Mouse (Mus musculus): ENCODE data around the gene Cd53. TPM values are rescaled to one million over a fixed set of nuclear protein-coding genes. Genes with fewer than 3 reads are reported as not detected.

The Cd53 gene
- polyA plus RNA-seq, 1 experiment = 2.6 TPM

GRCm38 (mm10) chr3:106755898-106756297 is 34.1 kb downstream of the Cd53 start:
- TF ChIP-seq FLI1 (IDR thresholded peaks at IDR 0.05; ENCODE audit: low read length) = no peak
- no peak for TF ChIP-seq GATA1 (IDR thresholded peaks at IDR 0.05; ENCODE audit: borderline replicate concordance, low read length)
- Histone ChIP-seq H3K27me3 (replicated peaks) (no peaks in the 10 kb centered on the region), H3K9me3 (no peaks in the 10 kb centered on the region), H3K4me3 (replicated peaks) (no peak overlapping the region), H3K36me3 (replicated peaks; ENCODE audit: low read length) (no peaks in the 10 kb centered on the region), H3K4me1 (no peaks in the 10 kb centered on the region)

- H3K36me3 ChIP-seq (replicated peaks; ENCODE audit: low read length) = peaks cover 4% of the 10 kb centered on the region
- no peak for TF ChIP-seq GATA1 (IDR thresholded peaks at IDR 0.05; ENCODE audit: borderline replicate concordance, low read length)
- TF ChIP-seq FLI1 (IDR thresholded peaks at IDR 0.05; ENCODE audit: low read length) = no peak
- H3K9me3 ChIP-seq = peaks cover 12% of the 10 kb centered on the region
- H3K4me3 ChIP-seq (replicated peaks) = peak overlapping the region; percentile 97
- no peaks in the 10 kb centered on the region for H3K27me3 ChIP-seq (replicated peaks)
- H3K4me1 ChIP-seq = no peaks in the 10 kb centered on the region; the same call in 1 of the 2 replicates
These were observed 67.7 kb downstream of the Cd53 start for GRCm38 (mm10) chr3:106722028-106722945.

- Histone ChIP-seq H3K27me3 (replicated peaks) (peaks cover under 1% of the 10 kb centered on the region), H3K4me3 (replicated peaks) (peak overlapping the region; percentile 97), H3K4me1 (no peaks in the 10 kb centered on the region; the same call in 1 of the 2 replicates), H3K36me3 (replicated peaks; ENCODE audit: low read length) (no peaks in the 10 kb centered on the region), H3K9me3 (peaks cover 9% of the 10 kb centered on the region)
- TF ChIP-seq FLI1 (IDR thresholded peaks at IDR 0.05; ENCODE audit: low read length) = no peak
- no peak for TF ChIP-seq GATA1 (IDR thresholded peaks at IDR 0.05; ENCODE audit: borderline replicate concordance, low read length)
These were observed 68.4 kb downstream of the Cd53 start for GRCm38 (mm10) chr3:106721397-106722027.

Other genes with a start within 250 kb of the Cd53 start
- gene Dram2, start 242.4 kb downstream of the Cd53 start, polyA plus RNA-seq (2012; ENCODE audit: insufficient read depth, low replicate concordance) = 6.3 TPM in 1 of 2 replicates, not detected in the other
- gene Cept1, start 242.3 kb downstream of the Cd53 start, polyA plus RNA-seq (2012; ENCODE audit: insufficient read depth, low replicate concordance) = 9.1 TPM in 1 of 2 replicates, not detected in the other
- 0.28 TPM in 1 of 2 replicates, not detected in the other for gene Lrif1, start 105.2 kb downstream of the Cd53 start, polyA plus RNA-seq (2012; ENCODE audit: insufficient read depth, low replicate concordance)
- gene Olfr266, start 36.1 kb upstream of the Cd53 start, polyA plus RNA-seq (2012; ENCODE audit: insufficient read depth, low replicate concordance) = not detected in 2 replicates
- 9.2 and 16.7 TPM in 2 replicates for gene Kcna3, start 246.0 kb upstream of the Cd53 start, polyA plus RNA-seq (2012; ENCODE audit: insufficient read depth, low replicate concordance)

All from megakaryocyte, embryonic 14.5 days (primary cell).